In the genomic region with DNA sequence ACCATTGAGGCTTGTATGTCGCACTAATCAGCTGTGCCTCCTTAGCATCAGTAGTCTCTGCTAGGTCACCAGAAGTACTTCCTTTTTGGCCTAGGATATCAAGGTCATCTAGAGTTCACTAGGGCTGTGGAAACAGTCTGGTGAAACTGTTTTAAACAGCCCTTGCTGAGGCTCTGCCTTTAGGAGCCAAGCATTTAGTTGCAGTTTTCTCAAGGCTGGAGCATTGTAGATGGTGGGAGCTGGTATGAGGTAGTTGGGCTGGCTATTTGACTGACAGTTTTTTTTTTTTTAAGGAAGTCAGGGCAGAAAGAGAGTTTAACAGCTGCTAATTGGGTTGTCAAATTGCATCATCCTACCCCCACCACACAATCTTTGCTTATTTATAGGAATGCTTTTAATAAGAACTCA, we compare ENCODE assay signal across 13 mouse cellular contexts. TPM values are rescaled to one million over a fixed set of nuclear protein-coding genes. Genes with fewer than 3 reads are reported as not detected.
DNase-seq lines count a peak whose midpoint lies in the region; ATAC-seq and TF ChIP-seq lines count a peak whose summit lies in the region.
"Had no signal": no experiment of that assay in that cellular context is flagged by ENCODE, and none has a peak within 500 bp of the region (broad histone marks: within the 10 kb centered on the region; RNA-seq: fewer than 3 reads in every experiment).

No protein-coding gene starts in this region.

- peak; percentile 14 for DNase-seq in embryo, embryonic 10 days (ENCODE audit: low spot score)
- no peak for DNase-seq in embryo, embryonic 9.5 days (ENCODE audit: extremely low spot score)
- no peak for DNase-seq in layer of hippocampus, postnatal 14 days (ENCODE audit: low spot score in 2 of 2)
- DNase-seq: cerebellum, postnatal 10 days; forebrain, postnatal 0 days; kidney, adult 11 months; liver, embryonic 13.5 days had no signal

- no peak overlapping the region for H3K9ac ChIP-seq in liver, embryonic 16.5 days (ENCODE audit: low read depth, low read length)
- H3K9ac ChIP-seq in liver, embryonic 12.5 days, result no peak overlapping the region
- H3K9ac ChIP-seq in heart, embryonic 13.5 days, result peak overlapping the region; percentile 40; the same call in 1 of the 2 replicates
- no peak overlapping the region for H3K9ac ChIP-seq in forebrain, embryonic 15.5 days (replicated peaks)
- H3K9ac ChIP-seq: forebrain, postnatal 0 days; liver, embryonic 13.5 days; neural tube, embryonic 12.5 days had no signal

- H3K9me3 ChIP-seq in liver, embryonic 16.5 days (replicated peaks; ENCODE audit: control insufficient read depth, low read length), result no peaks in the 10 kb centered on the region
- no peaks in the 10 kb centered on the region for H3K9me3 ChIP-seq in liver, embryonic 12.5 days (replicated peaks)
- H3K9me3 ChIP-seq in heart, embryonic 13.5 days, result no peaks in the 10 kb centered on the region
- no peaks in the 10 kb centered on the region for H3K9me3 ChIP-seq in forebrain, embryonic 15.5 days
- H3K9me3 ChIP-seq: liver, embryonic 13.5 days; neural tube, embryonic 12.5 days had no signal

- WGBS in liver, embryonic 16.5 days (ENCODE audit: insufficient replicate concordance), result 15% methylated on average over 1 of the region's 1 CpGs
- 38% methylated on average over 1 of the region's 1 CpGs for WGBS in liver, embryonic 12.5 days (ENCODE audit: insufficient replicate concordance)
- 19% methylated on average over 1 of the region's 1 CpGs for WGBS in heart, embryonic 13.5 days
- 87% methylated on average over 1 of the region's 1 CpGs for WGBS in forebrain, embryonic 15.5 days

- peaks cover 93% of the 10 kb centered on the region for H3K79me2 ChIP-seq in myocyte (ENCODE audit: control insufficient read depth, insufficient read depth)

- H3K4me2 ChIP-seq in liver, embryonic 16.5 days (ENCODE audit: low read depth, low read length), result no peak overlapping the region
- no peak overlapping the region for H3K4me2 ChIP-seq in liver, embryonic 12.5 days
- no peak overlapping the region for H3K4me2 ChIP-seq in heart, embryonic 13.5 days
- H3K4me2 ChIP-seq in myocyte (ENCODE audit: low read depth), result peak overlapping the region; percentile 44
- no peak overlapping the region for H3K4me2 ChIP-seq in forebrain, embryonic 15.5 days (replicated peaks)
- H3K4me2 ChIP-seq: liver, embryonic 13.5 days; neural tube, embryonic 12.5 days had no signal

- peaks cover 27% of the 10 kb centered on the region for H3K4me1 ChIP-seq in liver, embryonic 16.5 days (ENCODE audit: control insufficient read depth, low read depth, low read length)
- peaks cover 45% of the 10 kb centered on the region for H3K4me1 ChIP-seq in liver, embryonic 12.5 days
- peaks cover 48% of the 10 kb centered on the region for H3K4me1 ChIP-seq in heart, embryonic 13.5 days
- peaks cover 19% of the 10 kb centered on the region for H3K4me1 ChIP-seq in forebrain, embryonic 15.5 days

- no peak overlapping the region; the same call in 1 of the 2 replicates for H3K27ac ChIP-seq in liver, embryonic 16.5 days (ENCODE audit: low read length)
- no peak overlapping the region for H3K27ac ChIP-seq in liver, embryonic 12.5 days
- no peak overlapping the region; the same call in 1 of the 2 replicates for H3K27ac ChIP-seq in heart, embryonic 13.5 days (replicated peaks)
- no peak overlapping the region for H3K27ac ChIP-seq in forebrain, embryonic 15.5 days (replicated peaks)
- H3K27ac ChIP-seq: liver, embryonic 13.5 days; neural tube, embryonic 12.5 days had no signal

- H3K4me3 ChIP-seq in liver, embryonic 16.5 days (ENCODE audit: low read depth, low read length), result no peak overlapping the region
- no peak overlapping the region for H3K4me3 ChIP-seq in liver, embryonic 12.5 days
- H3K4me3 ChIP-seq in heart, embryonic 13.5 days, result no peak overlapping the region
- no peak overlapping the region for H3K4me3 ChIP-seq in myocyte
- H3K4me3 ChIP-seq in forebrain, embryonic 15.5 days, result no peak overlapping the region
- H3K4me3 ChIP-seq: liver, embryonic 13.5 days; neural tube, embryonic 12.5 days had no signal

- no peaks in the 10 kb centered on the region for H3K36me3 ChIP-seq in liver, embryonic 16.5 days (ENCODE audit: control insufficient read depth, insufficient read depth)
- H3K36me3 ChIP-seq in liver, embryonic 12.5 days, result peaks cover 6% of the 10 kb centered on the region; the same call in 1 of the 2 replicates
- no peaks in the 10 kb centered on the region; the same call in 1 of the 2 replicates for H3K36me3 ChIP-seq in heart, embryonic 13.5 days
- no peaks in the 10 kb centered on the region for H3K36me3 ChIP-seq in myocyte (ENCODE audit: control insufficient read depth, insufficient read depth)
- H3K36me3 ChIP-seq in forebrain, embryonic 15.5 days, result no peaks in the 10 kb centered on the region
- H3K36me3 ChIP-seq: neural tube, embryonic 12.5 days had no signal

- no peak overlapping the region for H3ac ChIP-seq in myocyte (ENCODE audit: control insufficient read depth, insufficient read length)

- no peak for TF ChIP-seq POLR2A in myocyte (IDR thresholded peaks at IDR 0.05; ENCODE audit: insufficient read length, low read depth)

- 0 out of 2 replicates have a peak, but pooled peaks have one; percentile 3 for ATAC-seq in liver, embryonic 16.5 days (ENCODE audit: low read depth)
- ATAC-seq in liver, embryonic 12.5 days, result no peak
- no peak for ATAC-seq in heart, embryonic 13.5 days (ENCODE audit: extremely low read depth, insufficient number of reproducible peaks, low FRiP score, low TSS enrichment)
- ATAC-seq in forebrain, embryonic 15.5 days (replicated peaks), result no peak
- ATAC-seq: forebrain, postnatal 0 days had no signal

- H3K27me3 ChIP-seq in liver, embryonic 16.5 days (ENCODE audit: control insufficient read depth, insufficient read depth, low read depth, low read length), result no peaks in the 10 kb centered on the region
- H3K27me3 ChIP-seq in liver, embryonic 12.5 days (replicated peaks), result no peaks in the 10 kb centered on the region
- no peaks in the 10 kb centered on the region for H3K27me3 ChIP-seq in heart, embryonic 13.5 days (replicated peaks)
- H3K27me3 ChIP-seq in myocyte (ENCODE audit: control insufficient read depth, insufficient read depth, insufficient read length), result no peaks in the 10 kb centered on the region
- no peaks in the 10 kb centered on the region for H3K27me3 ChIP-seq in forebrain, embryonic 15.5 days
- H3K27me3 ChIP-seq: liver, embryonic 13.5 days; neural tube, embryonic 12.5 days had no signal

TF ChIP-seq in myocyte, 11 proteins besides CTCF, POLR2A, EP300 and RAD21:
- TF ChIP-seq MYOD1 (IDR thresholded peaks at IDR 0.05; ENCODE audit: control insufficient read depth in 1 of 3, insufficient read length in 2 of 3, low read depth in 2 of 3) (no peak), TCF12 (IDR thresholded peaks at IDR 0.05; ENCODE audit: insufficient read depth, poor library complexity, severe bottlenecking) (no peak), REST (IDR thresholded peaks at IDR 0.05; ENCODE audit: insufficient read depth, insufficient read length) (no peak), POLR2AphosphoS2 (IDR thresholded peaks at IDR 0.05; ENCODE audit: insufficient read length, low read depth) (no peak), TCF3 (IDR thresholded peaks at IDR 0.05; ENCODE audit: insufficient read length, low read depth) (no peak), SRF (IDR thresholded peaks at IDR 0.05; ENCODE audit: control insufficient read depth, insufficient read length, low read depth) (no peak), MYOG (IDR thresholded peaks at IDR 0.05; ENCODE audit: control insufficient read depth in 1 of 3, insufficient read depth in 1 of 3, insufficient read length in 2 of 3, low read depth in 2 of 3) (peak in 1 of 3 experiments; percentile 52), E2F4 (IDR thresholded peaks at IDR 0.05; ENCODE audit: insufficient read depth) (no peak), CEBPB (IDR thresholded peaks at IDR 0.05; ENCODE audit: insufficient read depth, poor library complexity, severe bottlenecking) (peak; percentile 71), MAX (IDR thresholded peaks at IDR 0.05; ENCODE audit: low read depth) (no peak), USF1 (IDR thresholded peaks at IDR 0.05; ENCODE audit: low read depth) (no peak)

RNA-seq across cellular contexts. Expression of a gene that starts 56.6 kb away (rescaled TPM):
- 14.6 and 15.2 TPM in 2 replicates for polyA plus RNA-seq in liver, embryonic 16.5 days (2015; fragmentation: Nextera tagmentation; extraction: Ambion mirVana)
- 15.0 and 15.9 TPM in 2 replicates for polyA plus RNA-seq in liver, embryonic 12.5 days (2016; fragmentation: Nextera tagmentation; extraction: Ambion mirVana)
- polyA plus RNA-seq in heart, embryonic 13.5 days (2015; fragmentation: Nextera tagmentation; extraction: Ambion mirVana), result 13.6 and 14.3 TPM in 2 replicates
- 64.0 TPM for polyA plus RNA-seq in myocyte (2012; fragmentation: generic; extraction: Trizol)
- 10 to 100 TPM; 54.3 TPM for total RNA-seq in layer of hippocampus, postnatal 14 days (2021)
- polyA plus RNA-seq in forebrain, embryonic 15.5 days (2015; fragmentation: Nextera tagmentation; extraction: Ambion mirVana), result 13.9 and 14.3 TPM in 2 replicates
